Comparison of ENCODE assay signal across 9 mouse cellular contexts in genomic region chr4:82503274-82504014, GRCm38 (mm10).
DNase-seq lines count a peak whose midpoint lies in the region; ATAC-seq lines count a peak whose summit lies in the region.
"Had no signal": no experiment of that assay in that cellular context is flagged by ENCODE, and none has a peak within 500 bp of the region (broad histone marks: within the 10 kb centered on the region; RNA-seq: fewer than 3 reads in every experiment).

No protein-coding gene starts in this region.

- H3K27me3 ChIP-seq in heart, embryonic 12.5 days (replicated peaks): no peaks in the 10 kb centered on the region
- H3K27me3 ChIP-seq in hindbrain, embryonic 11.5 days (ENCODE audit: control insufficient read depth, insufficient read depth, low read length): peaks cover 3% of the 10 kb centered on the region; the same call in 1 of the 2 replicates
- H3K27me3 ChIP-seq in midbrain, embryonic 10.5 days (ENCODE audit: low read depth, poor library complexity, severe bottlenecking): peaks cover 60% of the 10 kb centered on the region

- 13% methylated on average over 8 of the region's 8 CpGs for WGBS in heart, embryonic 12.5 days
- WGBS in hindbrain, embryonic 11.5 days: 30% methylated on average over 8 of the region's 8 CpGs
- 38% methylated on average over 8 of the region's 8 CpGs for WGBS in midbrain, embryonic 10.5 days

- no peaks in the 10 kb centered on the region for H3K9me3 ChIP-seq in heart, embryonic 12.5 days (replicated peaks)
- no peaks in the 10 kb centered on the region for H3K9me3 ChIP-seq in hindbrain, embryonic 11.5 days (ENCODE audit: control insufficient read depth, low read length)
- H3K9me3 ChIP-seq in midbrain, embryonic 10.5 days (replicated peaks): no peaks in the 10 kb centered on the region

- H3K4me2 ChIP-seq in heart, embryonic 12.5 days: peak overlapping the region; percentile 95
- H3K4me2 ChIP-seq in hindbrain, embryonic 11.5 days (replicated peaks; ENCODE audit: low read depth, low read length): peak overlapping the region; percentile 98

- ATAC-seq in heart, embryonic 12.5 days (ENCODE audit: insufficient number of reproducible peaks, low FRiP score): no peak
- ATAC-seq in hindbrain, embryonic 11.5 days (ENCODE audit: low FRiP score): no peak

- H3K36me3 ChIP-seq in heart, embryonic 12.5 days: peaks cover under 1% of the 10 kb centered on the region
- H3K36me3 ChIP-seq in hindbrain, embryonic 11.5 days (ENCODE audit: control insufficient read depth, insufficient read depth, low read length): no peaks in the 10 kb centered on the region
- H3K36me3 ChIP-seq in midbrain, embryonic 10.5 days: peaks cover 2% of the 10 kb centered on the region

- H3K27ac ChIP-seq in heart, embryonic 12.5 days (ENCODE audit: poor library complexity, severe bottlenecking): peak overlapping the region; percentile 99
- H3K27ac ChIP-seq in hindbrain, embryonic 11.5 days (ENCODE audit: low read depth, low read length): no peak overlapping the region
- H3K27ac ChIP-seq in midbrain, embryonic 10.5 days (replicated peaks): no peak overlapping the region

- H3K4me1 ChIP-seq in heart, embryonic 12.5 days (replicated peaks): peaks cover 34% of the 10 kb centered on the region
- H3K4me1 ChIP-seq in hindbrain, embryonic 11.5 days (replicated peaks; ENCODE audit: control insufficient read depth, insufficient read depth, low read length): no peaks in the 10 kb centered on the region; the same call in 1 of the 2 replicates
- peaks cover 59% of the 10 kb centered on the region for H3K4me1 ChIP-seq in midbrain, embryonic 10.5 days

- DNase-seq in heart, postnatal 4 days: no peak
- peak; percentile 55 for DNase-seq in NIH3T3 (ENCODE audit: low read depth)
- DNase-seq in hindbrain, embryonic 11.5 days (ENCODE audit: low spot score): no peak
- no peak for DNase-seq in midbrain, embryonic 10.5 days (ENCODE audit: low spot score)
- DNase-seq in cerebellum, adult 9-11 months: no peak
- DNase-seq in natural killer cell, adult 2 months (ENCODE audit: low spot score in 2 of 2): no peak
- no peak for DNase-seq in thymus, adult 18-20 months
- DNase-seq: cerebellum, adult 11-12 months had no signal

- H3K4me3 ChIP-seq in heart, embryonic 12.5 days: peak overlapping the region; percentile 99
- H3K4me3 ChIP-seq in hindbrain, embryonic 11.5 days (ENCODE audit: low read depth, low read length): peak overlapping the region; percentile 93
- H3K4me3 ChIP-seq in midbrain, embryonic 10.5 days: peak overlapping the region; percentile 84

- H3K9ac ChIP-seq in heart, embryonic 12.5 days: peak overlapping the region; percentile 100
- H3K9ac ChIP-seq in hindbrain, embryonic 11.5 days (ENCODE audit: low read depth, low read length): peak overlapping the region; percentile 93
